Comparison of ENCODE assay signal across 8 mouse cellular contexts in genomic region chr13:54302351-54303070, GRCm38 (mm10).
DNase-seq lines count a peak whose midpoint lies in the region; ATAC-seq and TF ChIP-seq lines count a peak whose summit lies in the region.

No protein-coding gene starts in this region.

- 2% methylated on average over 57 of the region's 58 CpGs for WGBS in kidney, adult 2 months
- 1% methylated on average over 53 of the region's 58 CpGs for WGBS in liver, embryonic 15.5 days (ENCODE audit: insufficient replicate concordance)
- WGBS in olfactory bulb, adult 2 months = 2% methylated on average over 46 of the region's 58 CpGs

- no peak for TF ChIP-seq CTCF in kidney, adult 2 months (conservative IDR thresholded peaks at IDR 0.05; ENCODE audit: insufficient read depth, insufficient read length, low read depth, low read length)
- TF ChIP-seq CTCF in olfactory bulb, adult 2 months (IDR thresholded peaks at IDR 0.05; ENCODE audit: insufficient read depth, low read depth, low read length) = no peak

- no peaks in the 10 kb centered on the region for H3K9me3 ChIP-seq in liver, embryonic 15.5 days (replicated peaks)

- H3K27ac ChIP-seq in kidney, adult 2 months (ENCODE audit: insufficient read depth, low read depth, low read length) = peak overlapping the region; percentile 96
- H3K27ac ChIP-seq in liver, embryonic 15.5 days (replicated peaks) = peak overlapping the region; percentile 64
- H3K27ac ChIP-seq in olfactory bulb, adult 2 months (ENCODE audit: insufficient read depth, low read depth, low read length) = peak overlapping the region; percentile 85

- H3K4me2 ChIP-seq in liver, embryonic 15.5 days = peak overlapping the region; percentile 73

- peak; percentile 27 for DNase-seq in urinary bladder, adult 2 months (ENCODE audit: low spot score)
- no peak for DNase-seq in urinary bladder, postnatal 10 days (ENCODE audit: low spot score)
- peak; percentile 72 to 79 for DNase-seq in cerebellum, postnatal 10 days
- peak; percentile 22 to 52 for DNase-seq in heart, adult 18-20 months
- peak; percentile 45 for DNase-seq in kidney, adult 2 months

- H3K36me3 ChIP-seq in kidney, adult 2 months (ENCODE audit: control insufficient read depth, insufficient read depth, low read length) = no peaks in the 10 kb centered on the region
- H3K36me3 ChIP-seq in liver, embryonic 15.5 days (replicated peaks) = no peaks in the 10 kb centered on the region

- peak overlapping the region; percentile 32 for H3K9ac ChIP-seq in liver, embryonic 15.5 days

- TF ChIP-seq POLR2A in kidney, adult 2 months (IDR thresholded peaks at IDR 0.05; ENCODE audit: low read depth, low read length) = no peak
- TF ChIP-seq POLR2A in olfactory bulb, adult 2 months (IDR thresholded peaks at IDR 0.05; ENCODE audit: insufficient read depth, low read depth, low read length) = no peak

- H3K27me3 ChIP-seq in kidney, adult 2 months (replicated peaks; ENCODE audit: control insufficient read depth, insufficient read depth, low read length) = no peaks in the 10 kb centered on the region
- H3K27me3 ChIP-seq in liver, embryonic 15.5 days = peaks cover 44% of the 10 kb centered on the region

- peaks cover 10% of the 10 kb centered on the region for H3K4me1 ChIP-seq in kidney, adult 2 months (ENCODE audit: control insufficient read depth, insufficient read depth, low read length)
- 0 out of 2 replicates have a peak, but pooled peaks cover 5% of the 10 kb centered on the region for H3K4me1 ChIP-seq in liver, embryonic 15.5 days (replicated peaks)
- peaks cover 9% of the 10 kb centered on the region; the same call in 1 of the 2 replicates for H3K4me1 ChIP-seq in olfactory bulb, adult 2 months (ENCODE audit: control insufficient read depth, insufficient read depth, low read length)

- ATAC-seq in liver, embryonic 15.5 days (ENCODE audit: insufficient read depth) = 0 out of 2 replicates have a peak, but pooled peaks have one; percentile 28
- ATAC-seq in erythroid progenitor cell, adult 5-6 weeks (replicated peaks; ENCODE audit: low FRiP score, poor library complexity, severe bottlenecking) = no peak

- peak overlapping the region; percentile 67 for H3K4me3 ChIP-seq in kidney, adult 2 months (ENCODE audit: insufficient read depth, low read depth, low read length)
- peak overlapping the region; percentile 56 for H3K4me3 ChIP-seq in liver, embryonic 15.5 days (replicated peaks)
- peak overlapping the region; percentile 73 for H3K4me3 ChIP-seq in olfactory bulb, adult 2 months (ENCODE audit: insufficient read depth, low read depth, low read length)
